ENCODE assay signal across 9 mouse cellular contexts in genomic region chr6:6860411-6861085, GRCm38 (mm10). TPM values are rescaled to one million over a fixed set of nuclear protein-coding genes. Genes with fewer than 3 reads are reported as not detected.
A peak's percentile ranks its signal among the peaks of the same experiment; 100 is the strongest.
DNase-seq lines count a peak whose midpoint lies in the region; ATAC-seq and TF ChIP-seq lines count a peak whose summit lies in the region.
"Had no signal": no experiment of that assay in that cellular context is flagged by ENCODE, and none has a peak within 500 bp of the region (broad histone marks: within the 10 kb centered on the region; RNA-seq: fewer than 3 reads in every experiment).

No protein-coding gene starts in this region.

- TF ChIP-seq CTCF in cortical plate, adult 2 months (IDR thresholded peaks at IDR 0.05; ENCODE audit: extremely low read depth, insufficient read depth, low read length): no peak

- no peak overlapping the region for H3K27ac ChIP-seq in kidney, embryonic 16.5 days (ENCODE audit: low read length)
- H3K27ac ChIP-seq in cortical plate, adult 2 months (ENCODE audit: insufficient read depth, low read length): peak overlapping the region; percentile 28
- H3K27ac ChIP-seq in forebrain, embryonic 16.5 days (ENCODE audit: low read length): peak overlapping the region; percentile 92
- H3K27ac ChIP-seq in midbrain, embryonic 11.5 days (ENCODE audit: low read depth, low read length): no peak overlapping the region

- H3K27me3 ChIP-seq in kidney, embryonic 16.5 days (ENCODE audit: insufficient read depth, low read length): peaks cover 91% of the 10 kb centered on the region
- H3K27me3 ChIP-seq in forebrain, embryonic 16.5 days (replicated peaks; ENCODE audit: control insufficient read depth, insufficient read depth, low read length): peaks cover 23% of the 10 kb centered on the region
- peaks cover 95% of the 10 kb centered on the region for H3K27me3 ChIP-seq in midbrain, embryonic 11.5 days (ENCODE audit: control insufficient read depth, insufficient read depth, low read length)

- peaks cover 26% of the 10 kb centered on the region for H3K4me1 ChIP-seq in kidney, embryonic 16.5 days (ENCODE audit: insufficient read depth, low read length)
- no peaks in the 10 kb centered on the region for H3K4me1 ChIP-seq in cortical plate, adult 2 months (ENCODE audit: control insufficient read depth, insufficient read depth, low read length)
- H3K4me1 ChIP-seq in forebrain, embryonic 16.5 days (replicated peaks; ENCODE audit: control insufficient read depth, insufficient read depth, low read length): peaks cover 29% of the 10 kb centered on the region
- peaks cover 9% of the 10 kb centered on the region for H3K4me1 ChIP-seq in midbrain, embryonic 11.5 days (ENCODE audit: control insufficient read depth, insufficient read depth, low read length)

- peak overlapping the region; percentile 15 for H3K4me3 ChIP-seq in kidney, embryonic 16.5 days (ENCODE audit: low read length)
- H3K4me3 ChIP-seq in cortical plate, adult 2 months (ENCODE audit: insufficient read depth, low read length): peak overlapping the region; percentile 45
- peak overlapping the region; percentile 46 for H3K4me3 ChIP-seq in forebrain, embryonic 16.5 days (replicated peaks; ENCODE audit: low read length)
- H3K4me3 ChIP-seq in midbrain, embryonic 11.5 days (ENCODE audit: low read depth, low read length): 0 out of 2 replicates have a peak overlapping the region, but pooled peaks have one; percentile 8
- H3K4me3 ChIP-seq: erythroblast, embryonic 14.5 days had no signal

- under 1% methylated on average over 33 of the region's 33 CpGs for WGBS in kidney, embryonic 16.5 days
- WGBS in forebrain, embryonic 16.5 days: under 1% methylated on average over 33 of the region's 33 CpGs
- WGBS in midbrain, embryonic 11.5 days: under 1% methylated on average over 33 of the region's 33 CpGs

- no peaks in the 10 kb centered on the region for H3K36me3 ChIP-seq in kidney, embryonic 16.5 days (ENCODE audit: insufficient read depth, low read length)
- H3K36me3 ChIP-seq in forebrain, embryonic 16.5 days (ENCODE audit: control insufficient read depth, insufficient read depth): no peaks in the 10 kb centered on the region
- H3K36me3 ChIP-seq in midbrain, embryonic 11.5 days (ENCODE audit: control insufficient read depth, insufficient read depth, low read length): no peaks in the 10 kb centered on the region

- no peak overlapping the region for H3K9ac ChIP-seq in kidney, embryonic 16.5 days (replicated peaks; ENCODE audit: low read length)
- H3K9ac ChIP-seq in forebrain, embryonic 16.5 days (replicated peaks; ENCODE audit: low read depth, low read length): peak overlapping the region; percentile 68
- no peak overlapping the region for H3K9ac ChIP-seq in midbrain, embryonic 11.5 days (ENCODE audit: low read length)

- peak overlapping the region; percentile 29 for H3K4me2 ChIP-seq in kidney, embryonic 16.5 days (replicated peaks; ENCODE audit: low read depth, low read length)
- H3K4me2 ChIP-seq in forebrain, embryonic 16.5 days (ENCODE audit: low read length): peak overlapping the region; percentile 54
- no peak overlapping the region for H3K4me2 ChIP-seq in midbrain, embryonic 11.5 days

- ATAC-seq in kidney, embryonic 16.5 days (ENCODE audit: low FRiP score, low TSS enrichment): no peak
- no peak for ATAC-seq in forebrain, embryonic 16.5 days
- ATAC-seq in midbrain, embryonic 11.5 days (ENCODE audit: low FRiP score): no peak

- no peaks in the 10 kb centered on the region for H3K9me3 ChIP-seq in kidney, embryonic 16.5 days (ENCODE audit: low read length)
- no peaks in the 10 kb centered on the region for H3K9me3 ChIP-seq in forebrain, embryonic 16.5 days (ENCODE audit: control insufficient read depth, low read length)
- no peaks in the 10 kb centered on the region for H3K9me3 ChIP-seq in midbrain, embryonic 11.5 days (ENCODE audit: control insufficient read depth, low read length)

- DNase-seq in kidney, postnatal 14 days: no peak
- DNase-seq in midbrain, embryonic 11.5 days (ENCODE audit: low spot score, missing footprints): peak; percentile 97
- DNase-seq in cerebellum, postnatal 36 days: no peak
- no peak for DNase-seq in thymus, postnatal 14 days
- no peak for DNase-seq in thymus, postnatal 25 days

- no peak for TF ChIP-seq POLR2A in cortical plate, adult 2 months (IDR thresholded peaks at IDR 0.05; ENCODE audit: extremely low read depth, insufficient read depth, low read length)

RNA-seq across cellular contexts. Expression of gene Dlx6, which starts 2.6 kb away (rescaled TPM):
- not detected in 2 replicates for polyA plus RNA-seq in kidney, embryonic 16.5 days (2015; fragmentation: Nextera tagmentation; extraction: Ambion mirVana)
- polyA plus RNA-seq in cortical plate, adult 2 months (2012; rRNA removed): 7.2 and 7.7 TPM in 2 replicates
- 7.2 and 12.6 TPM in 2 replicates for polyA plus RNA-seq in forebrain, embryonic 16.5 days (2015; fragmentation: Nextera tagmentation; extraction: Ambion mirVana)
- 0.33 and 0.81 TPM in 2 replicates for polyA plus RNA-seq in midbrain, embryonic 11.5 days (2014; fragmentation: Nextera tagmentation; extraction: Ambion mirVana)
- polyA plus RNA-seq: erythroblast, embryonic 14.5 days had no signal

RNA-seq across cellular contexts. Expression of gene Dlx5, which starts 21.3 kb away (rescaled TPM):
- 0.22 and 0.47 TPM in 2 replicates for polyA plus RNA-seq in kidney, embryonic 16.5 days (2015; fragmentation: Nextera tagmentation; extraction: Ambion mirVana)
- 2.4 and 2.7 TPM in 2 replicates for polyA plus RNA-seq in cortical plate, adult 2 months (2012; rRNA removed)
- 74.3 and 75.7 TPM in 2 replicates for polyA plus RNA-seq in forebrain, embryonic 16.5 days (2015; fragmentation: Nextera tagmentation; extraction: Ambion mirVana)
- 5.2 and 7.7 TPM in 2 replicates for polyA plus RNA-seq in midbrain, embryonic 11.5 days (2014; fragmentation: Nextera tagmentation; extraction: Ambion mirVana)
- polyA plus RNA-seq: erythroblast, embryonic 14.5 days had no signal

Comparison
In these comparisons a context has a peak if more than half of its experiments do, and no peak if none do; other contexts are left out.
1. H3K27ac ChIP-seq: peak in cortical plate, adult 2 months (single experiment) and forebrain, embryonic 16.5 days (single experiment); none in kidney, embryonic 16.5 days (single experiment) and midbrain, embryonic 11.5 days (single experiment).
2. Peak in every context shown above with its lines, with median percentiles within 50 percentile points of each other: H3K4me3 ChIP-seq.